Mouse (Mus musculus): ENCODE data around the gene 9130409I23Rik. TPM values are rescaled to one million over a fixed set of nuclear protein-coding genes. Genes with fewer than 3 reads are reported as not detected.

Gene 9130409I23Rik
- polyA plus RNA-seq, 1 experiment from 2014 or later = not detected

Other genes starting within 250 kb of the 9130409I23Rik start
- 2,665 and 2,688 TPM in 2 replicates for gene H3f3a, start 237.3 kb upstream of the 9130409I23Rik start, polyA plus RNA-seq (2015; fragmentation: Nextera tagmentation; extraction: Ambion mirVana)
- 26.6 and 29.3 TPM in 2 replicates for gene Sde2, start 200.1 kb upstream of the 9130409I23Rik start, polyA plus RNA-seq (2015; fragmentation: Nextera tagmentation; extraction: Ambion mirVana)
- 3.4 TPM in 2 replicates for gene Lefty2, start 158.1 kb upstream of the 9130409I23Rik start, polyA plus RNA-seq (2015; fragmentation: Nextera tagmentation; extraction: Ambion mirVana)
- gene Pycr2, start 146.9 kb upstream of the 9130409I23Rik start, polyA plus RNA-seq (2015; fragmentation: Nextera tagmentation; extraction: Ambion mirVana) = 73.6 and 83.6 TPM in 2 replicates
- gene Lefty1, start 116.2 kb upstream of the 9130409I23Rik start, polyA plus RNA-seq (2015; fragmentation: Nextera tagmentation; extraction: Ambion mirVana) = 0.16 and 0.20 TPM in 2 replicates
- gene Tmem63a, start 108.9 kb upstream of the 9130409I23Rik start, polyA plus RNA-seq (2015; fragmentation: Nextera tagmentation; extraction: Ambion mirVana) = 1.8 and 2.4 TPM in 2 replicates
- 8.3 and 9.3 TPM in 2 replicates for gene Ephx1, start 30.3 kb upstream of the 9130409I23Rik start, polyA plus RNA-seq (2015; fragmentation: Nextera tagmentation; extraction: Ambion mirVana)
- gene Nvl, start 93.0 kb downstream of the 9130409I23Rik start, polyA plus RNA-seq (2015; fragmentation: Nextera tagmentation; extraction: Ambion mirVana) = 41.0 and 44.9 TPM in 2 replicates
- gene Cnih4, start 93.5 kb downstream of the 9130409I23Rik start, polyA plus RNA-seq (2015; fragmentation: Nextera tagmentation; extraction: Ambion mirVana) = 54.4 and 67.4 TPM in 2 replicates
- gene Wdr26, start 160.8 kb downstream of the 9130409I23Rik start, polyA plus RNA-seq (2015; fragmentation: Nextera tagmentation; extraction: Ambion mirVana) = 33.8 and 34.5 TPM in 2 replicates